In genomic region chr10:127371023-127371422, GRCm38 (mm10) we compare ENCODE assay signal across 2 mouse cellular contexts.
TF ChIP-seq lines count a peak whose summit lies in the region.

No protein-coding gene starts in this region.

TF ChIP-seq in CH12.LX, 34 proteins besides CTCF, POLR2A, EP300 and RAD21:
- TF ChIP-seq ZNF384 (IDR thresholded peaks at IDR 0.05; ENCODE audit: low read depth, low read length) (peak; percentile 50; the same call in 1 of the 2 replicates), ZC3H11A (IDR thresholded peaks at IDR 0.05; ENCODE audit: low read depth, low read length) (no peak)

TF ChIP-seq in MEL, 35 proteins besides CTCF, POLR2A, EP300 and RAD21:
- TF ChIP-seq ZC3H11A (IDR thresholded peaks at IDR 0.05; ENCODE audit: low read depth, low read length) (no peak), ZNF384 (IDR thresholded peaks at IDR 0.05; ENCODE audit: low read depth, low read length) (peak; percentile 86)
